Mouse (Mus musculus): ENCODE data around the gene Tshz2.

- no peak for TF ChIP-seq CTCF (IDR thresholded peaks at IDR 0.05; ENCODE audit: insufficient read depth, low read length)
- TF ChIP-seq POLR2A (IDR thresholded peaks at IDR 0.05; ENCODE audit: borderline replicate concordance, extremely low read depth, low read depth, low read length) = no peak
These were observed 67.2 kb downstream of the Tshz2 start for GRCm38 (mm10) chr2:169699862-169700511.

Data from lung, adult 2 months (tissue).